Mouse (Mus musculus) layer of hippocampus, adult 6 months (tissue): Measurements from ENCODE around the gene Trp53i13. TPM values are rescaled to one million over a fixed set of nuclear protein-coding genes. Genes with fewer than 3 reads are reported as not detected.

ENCODE experiments used
- long read RNA-seq, 2 experiments: library from polyadenylated mRNA; unstranded; transcript quantifications; one replicate each; pipeline ENCODE4 v2.0.0; 2019 to 2020
- polyA plus RNA-seq: library from polyadenylated mRNA; unstranded; fragments of <200 nt; fragmentation: Nextera tagmentation; gene quantifications from 2 replicates; pipeline ENCODE4 v1.2.3, GENCODE M21; 2021

The Trp53i13 gene
- 12.3 and 13.9 TPM in 2 replicates for polyA plus RNA-seq
- long read RNA-seq, experiment 1, partial matches to known transcripts: 3 of 16 reads
- long read RNA-seq, experiment 1, other reads (novel, unspliced or antisense): 9 of 16 reads
- long read RNA-seq, experiment 2, transcript Trp53i13-201 (7 exons, 1,463 nt): major isoform, 26 of 68 reads
- long read RNA-seq, experiment 2, partial matches to known transcripts: 19 of 68 reads
- long read RNA-seq, experiment 2, other reads (novel, unspliced or antisense): 23 of 68 reads

GRCm38 (mm10) chr11:77515637-77516552, at the start of gene Trp53i13:
TSS of gene Trp53i13 (minus strand) at chr11:77515980.

GRCm38 (mm10) chr11:77519043-77519442, 3.3 kb upstream of the Trp53i13 start, which contains the start of gene Gm10392:
TSS of gene Gm10392 (minus strand) at chr11:77519198.

GRCm38 (mm10) chr11:77514832-77515636, 746 bp downstream of the Trp53i13 start, which contains the start of gene Abhd15:
TSS of gene Abhd15 (plus strand) at chr11:77515121.

GRCm38 (mm10) chr11:77493512-77494343, 22.1 kb downstream of the Trp53i13 start, which contains the start of gene Git1:
TSS of gene Git1 (plus strand) at chr11:77493562.

GRCm38 (mm10) chr11:77489591-77490235, 26.1 kb downstream of the Trp53i13 start, which contains the start of gene Ankrd13b:
TSS of gene Ankrd13b (minus strand) at chr11:77489678.

GRCm38 (mm10) chr11:77462283-77463100, 53.3 kb downstream of the Trp53i13 start, which contains the start of gene Coro6:
TSS of gene Coro6 (plus strand) at chr11:77462411.

Other genes starting within 250 kb of the Trp53i13 start
- gene Coro6, start 53.6 kb downstream of the Trp53i13 start, polyA plus RNA-seq: 2.1 and 2.6 TPM in 2 replicates
- gene Ankrd13b, start 26.3 kb downstream of the Trp53i13 start, polyA plus RNA-seq: 4.7 and 5.5 TPM in 2 replicates
- 31.1 and 36.5 TPM in 2 replicates for gene Git1, start 22.4 kb downstream of the Trp53i13 start, polyA plus RNA-seq
- gene Abhd15, start 859 bp downstream of the Trp53i13 start, polyA plus RNA-seq: 1.4 and 1.5 TPM in 2 replicates
- gene Gm10392, start 3.2 kb upstream of the Trp53i13 start, polyA plus RNA-seq: not detected in 2 replicates
- 8.7 and 18.8 TPM in 2 replicates for gene Taok1, start 91.8 kb upstream of the Trp53i13 start, polyA plus RNA-seq
- 5.9 and 6.2 TPM in 2 replicates for gene Nufip2, start 170.2 kb upstream of the Trp53i13 start, polyA plus RNA-seq
- 0.26 TPM in 1 of 2 replicates, not detected in the other for gene Cryba1, start 209.3 kb upstream of the Trp53i13 start, polyA plus RNA-seq
- gene Myo18a, start 247.3 kb upstream of the Trp53i13 start, polyA plus RNA-seq: 18.8 and 20.7 TPM in 2 replicates